Mouse (Mus musculus): ENCODE results near the gene Pea15a. TPM values are rescaled to one million over a fixed set of nuclear protein-coding genes. Genes with fewer than 3 reads are reported as not detected.

Gene Pea15a
- total RNA-seq, 2 experiments from 2014 or later = 113 TPM

DNA sequence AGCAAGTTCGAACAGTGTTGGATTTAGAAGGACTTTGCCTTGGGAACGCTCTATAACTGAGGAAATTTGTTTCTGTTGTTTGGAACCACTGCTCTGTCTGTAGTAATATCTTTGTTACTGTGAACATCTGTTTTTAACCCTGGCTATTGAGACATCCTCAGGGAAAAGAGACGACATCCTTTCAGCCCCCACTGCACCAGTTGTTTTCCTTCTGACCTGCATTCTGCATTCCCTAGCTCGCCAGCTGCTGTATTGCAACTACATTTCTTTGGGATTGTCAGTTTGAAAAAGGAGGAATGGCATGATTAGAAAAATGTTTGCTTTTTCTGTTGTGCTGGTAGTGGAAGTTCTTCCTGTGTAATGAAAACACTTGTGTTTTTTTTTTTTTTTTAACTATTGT is 25.7 kb downstream of the Pea15a start:
- no peak for DNase-seq (ENCODE audit: low spot score in 2 of 2)

DNA sequence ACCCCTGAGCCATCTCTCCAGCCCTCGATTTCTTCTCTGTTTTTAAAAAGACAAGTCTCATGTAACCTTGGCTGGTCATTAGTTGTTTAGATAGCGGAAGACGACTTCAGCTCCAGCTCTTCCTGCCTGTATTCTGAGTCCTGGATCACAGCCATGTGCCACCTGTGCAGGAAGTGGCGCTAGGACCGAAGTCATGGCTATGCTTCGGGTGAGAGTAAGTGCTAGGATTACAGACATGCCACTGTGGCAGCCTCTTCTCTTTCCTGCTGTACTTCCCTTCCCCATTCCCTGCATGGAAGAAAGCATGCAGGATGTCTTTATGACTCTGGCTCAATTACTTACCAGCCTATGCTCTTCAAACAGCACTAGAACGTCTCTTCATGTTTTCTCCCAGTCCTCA is 27.5 kb downstream of the Pea15a start:
- DNase-seq (ENCODE audit: low spot score in 2 of 2) = no peak

DNA sequence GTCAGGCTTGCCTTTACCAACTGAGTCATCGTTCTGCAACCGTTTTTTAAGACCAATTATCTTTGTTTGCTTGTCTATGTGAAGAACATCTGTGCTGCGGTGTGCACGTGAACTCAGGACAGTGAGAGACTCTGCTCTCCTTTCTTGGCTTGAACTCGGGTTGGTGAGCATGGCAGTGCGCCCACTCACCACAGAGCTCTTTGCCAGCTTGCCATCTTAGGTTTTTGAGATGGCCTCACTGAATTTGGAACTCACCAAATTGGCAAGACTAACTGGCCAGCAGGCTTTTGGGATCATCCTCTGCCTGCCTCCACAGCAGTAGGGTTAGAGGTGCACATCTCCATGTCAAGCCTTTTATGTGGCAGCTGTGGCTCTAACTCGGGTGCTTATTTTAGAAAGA is 28.8 kb downstream of the Pea15a start:
- no peak for DNase-seq (ENCODE audit: low spot score in 2 of 2)

DNA sequence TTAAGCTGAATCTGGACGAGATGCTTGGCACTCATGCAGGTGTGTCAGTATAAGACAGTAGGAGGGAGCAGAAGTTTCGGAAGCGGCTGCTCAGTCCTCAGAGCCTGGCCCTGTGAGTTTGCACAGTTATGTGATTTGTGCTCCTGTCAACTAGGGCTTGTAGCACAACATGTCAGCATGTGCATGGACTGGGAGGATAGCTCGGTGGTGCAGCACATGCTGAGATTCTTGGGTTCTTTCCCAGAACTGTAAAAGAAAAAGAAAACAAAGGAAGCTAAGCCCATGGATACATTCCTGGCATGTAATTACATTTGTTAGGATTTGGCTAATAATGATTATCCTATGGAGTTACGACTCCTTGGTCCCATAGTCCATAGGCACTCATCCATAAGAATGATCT is 33.4 kb downstream of the Pea15a start:
- DNase-seq (ENCODE audit: low spot score in 2 of 2) = no peak

DNA sequence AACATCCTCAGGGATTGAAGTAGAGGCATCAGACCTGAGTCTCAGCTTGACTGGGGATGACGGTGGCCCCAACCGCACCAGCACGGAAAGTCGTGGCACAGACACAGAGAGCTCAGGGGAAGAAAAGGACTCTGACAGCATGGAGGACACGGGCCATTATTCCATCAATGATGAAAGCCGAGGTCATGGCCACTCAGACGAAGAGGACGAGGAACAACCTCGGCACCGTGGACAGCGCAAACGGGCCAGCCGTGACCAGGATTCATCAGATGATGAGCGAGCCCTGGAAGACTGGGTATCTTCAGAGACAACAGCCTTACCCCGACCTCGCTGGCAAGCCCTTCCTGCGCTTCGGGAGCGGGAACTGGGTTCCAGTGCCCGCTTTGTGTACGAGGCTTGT is 34.2 kb downstream of the Pea15a start:
- DNase-seq (ENCODE audit: low spot score in 2 of 2) = no peak

DNA sequence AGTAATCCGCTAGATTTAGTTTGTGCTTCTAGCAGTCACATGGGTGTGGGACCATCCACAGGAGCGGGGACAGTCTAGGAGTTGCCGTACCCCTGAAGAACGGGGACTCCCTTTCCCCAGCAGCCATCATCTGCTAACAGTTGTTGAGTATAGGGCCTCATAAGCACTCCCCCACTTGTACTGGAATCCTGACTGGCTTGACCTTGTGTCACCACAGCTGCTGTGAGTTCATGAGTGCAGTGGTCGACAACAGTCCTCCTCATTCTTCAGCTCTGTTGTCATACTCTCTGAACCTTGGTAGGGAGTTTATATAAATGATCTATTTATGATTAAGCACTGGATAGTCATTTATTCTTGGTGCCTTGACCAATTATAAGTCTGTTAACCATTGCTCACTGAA is 36.8 kb downstream of the Pea15a start:
- DNase-seq (ENCODE audit: low spot score in 2 of 2) = no peak

DNA sequence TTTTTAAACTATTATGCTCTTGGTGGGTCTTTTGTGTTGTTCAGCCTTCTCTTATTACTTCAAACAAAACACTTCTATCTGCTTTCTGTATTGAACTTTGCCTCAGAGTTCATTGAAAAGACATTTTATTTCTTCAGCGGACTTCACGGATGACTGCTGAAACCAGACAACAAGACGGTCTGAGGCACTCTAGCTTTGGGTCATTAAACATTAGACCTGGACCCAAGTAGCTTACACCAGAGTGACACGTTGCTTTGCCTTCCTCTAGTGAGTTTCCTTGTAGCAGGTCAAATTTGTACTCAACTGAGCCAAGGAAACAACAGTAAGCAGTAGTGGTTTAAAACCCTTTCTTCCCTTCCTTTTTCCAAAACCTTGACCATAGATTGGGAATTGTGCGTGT is 38.7 kb downstream of the Pea15a start:
- no peak for DNase-seq (ENCODE audit: low spot score in 2 of 2)

DNA sequence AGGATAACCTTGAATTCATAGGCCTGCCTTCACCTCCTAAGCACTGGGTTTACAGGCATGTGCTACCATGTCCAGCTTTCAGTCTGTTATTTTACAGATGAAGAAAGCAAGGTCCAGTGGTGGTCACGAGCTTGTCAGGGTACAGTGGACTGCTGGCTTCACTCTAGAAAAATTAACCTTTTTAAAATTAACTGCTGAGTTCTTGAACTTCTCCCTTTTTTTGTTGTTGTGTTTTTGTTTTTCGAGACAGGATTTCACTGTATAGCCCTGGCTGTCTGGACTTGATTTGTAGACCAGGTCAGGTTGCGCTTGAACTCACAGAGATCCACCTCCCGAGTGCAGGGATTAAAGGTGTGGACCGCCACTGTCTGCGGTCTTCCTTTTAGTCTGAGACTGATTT is 43.6 kb downstream of the Pea15a start:
- DNase-seq (ENCODE audit: low spot score in 2 of 2) = no peak

DNA sequence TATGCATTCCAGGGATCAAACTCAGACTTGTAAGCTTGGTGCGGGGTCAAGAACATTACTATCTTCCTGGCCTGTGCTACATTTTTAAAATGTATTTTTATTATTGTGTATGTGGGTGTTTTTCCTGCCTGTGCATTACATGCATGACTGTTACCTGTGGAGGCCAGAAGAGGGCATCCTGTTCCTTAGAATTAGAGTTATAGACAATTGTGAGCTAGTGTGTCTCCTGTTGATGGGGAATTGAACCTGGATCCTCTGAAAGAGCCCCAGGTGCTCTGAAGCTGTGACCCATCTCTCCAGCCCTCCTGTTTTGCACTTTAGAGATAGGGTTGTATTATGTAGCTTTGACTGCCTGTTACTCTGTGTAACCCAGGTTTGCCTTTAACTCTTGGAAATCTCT is 44.6 kb downstream of the Pea15a start:
- DNase-seq (ENCODE audit: low spot score in 2 of 2) = no peak

DNA sequence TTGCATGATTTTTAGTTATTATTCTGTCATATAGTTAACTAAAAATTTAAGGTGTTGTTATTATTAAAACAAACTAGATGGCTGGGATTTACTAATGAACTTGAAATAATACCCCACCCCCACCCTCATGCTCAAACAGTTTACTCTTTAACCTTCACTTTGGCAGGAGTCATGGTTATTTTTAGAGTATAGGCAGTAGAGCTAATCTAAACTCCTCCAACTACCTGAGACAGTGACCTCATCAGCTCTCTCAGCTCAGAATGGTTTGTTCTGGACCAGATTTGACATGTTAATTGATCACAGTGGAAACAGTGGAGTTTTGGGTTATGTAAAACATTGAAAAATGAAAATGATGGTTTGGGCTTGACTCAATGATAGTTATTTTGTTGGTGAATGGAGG is 46.1 kb downstream of the Pea15a start:
- DNase-seq (ENCODE audit: low spot score in 2 of 2) = no peak

DNA sequence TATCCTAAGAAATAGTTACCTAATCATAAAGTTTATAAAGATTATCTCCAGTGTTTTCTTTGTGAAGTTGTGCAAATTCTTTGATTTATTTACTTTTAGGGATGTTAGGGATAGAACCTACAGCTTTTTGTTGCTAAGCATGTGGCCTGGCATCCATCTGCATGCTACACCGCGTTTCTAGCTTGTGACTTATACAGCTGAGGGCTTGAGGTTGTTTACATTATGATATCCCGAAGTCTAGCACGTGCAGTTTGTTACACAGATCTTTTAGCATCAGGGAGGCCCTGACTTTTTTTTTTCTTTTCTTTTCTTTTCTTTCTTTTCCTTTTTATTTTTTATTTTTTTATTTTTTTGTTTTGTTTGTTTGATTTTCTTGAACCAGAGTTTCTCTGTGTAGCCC is 46.6 kb downstream of the Pea15a start:
- DNase-seq (ENCODE audit: low spot score in 2 of 2) = no peak

DNA sequence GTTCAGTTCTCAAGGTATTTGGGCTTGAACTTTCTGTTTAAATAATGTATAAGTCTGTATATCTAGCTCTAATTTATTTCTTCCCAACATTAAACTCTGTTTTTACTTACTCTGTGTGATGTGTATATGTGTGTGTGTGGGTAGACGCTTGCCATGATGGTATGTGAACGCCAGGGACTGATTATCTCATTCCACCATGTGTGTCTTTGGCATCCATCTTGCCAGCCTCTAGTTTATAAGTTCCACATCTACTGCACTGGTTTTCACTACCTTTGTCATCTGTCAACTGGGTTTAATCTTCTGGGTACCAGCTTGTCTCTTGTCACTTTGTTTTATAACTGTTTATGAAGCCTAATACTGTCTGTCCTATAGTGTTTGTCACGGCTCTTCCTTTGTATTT is 51.1 kb downstream of the Pea15a start:
- DNase-seq (ENCODE audit: low spot score in 2 of 2) = no peak

DNA sequence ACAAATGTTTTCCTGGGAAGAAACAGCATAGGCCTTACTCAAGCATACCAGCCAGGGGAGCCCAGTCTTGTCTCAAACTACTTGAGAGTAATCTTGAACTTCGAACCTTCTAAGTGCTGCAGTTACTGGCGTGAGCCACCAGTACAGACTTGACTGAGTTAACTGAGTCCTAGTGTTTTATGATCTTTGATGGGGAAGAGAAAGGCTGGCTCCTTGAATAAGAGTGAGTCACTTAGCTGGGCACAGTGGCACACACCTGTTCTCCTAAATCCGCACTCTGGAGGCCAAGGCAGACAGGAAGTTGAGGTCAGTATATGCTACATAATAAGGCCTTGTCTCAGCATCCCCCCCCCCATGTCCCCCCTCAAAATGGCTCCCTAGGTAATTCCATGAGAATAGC is 52.1 kb downstream of the Pea15a start:
- no peak for DNase-seq (ENCODE audit: low spot score in 2 of 2)

DNA sequence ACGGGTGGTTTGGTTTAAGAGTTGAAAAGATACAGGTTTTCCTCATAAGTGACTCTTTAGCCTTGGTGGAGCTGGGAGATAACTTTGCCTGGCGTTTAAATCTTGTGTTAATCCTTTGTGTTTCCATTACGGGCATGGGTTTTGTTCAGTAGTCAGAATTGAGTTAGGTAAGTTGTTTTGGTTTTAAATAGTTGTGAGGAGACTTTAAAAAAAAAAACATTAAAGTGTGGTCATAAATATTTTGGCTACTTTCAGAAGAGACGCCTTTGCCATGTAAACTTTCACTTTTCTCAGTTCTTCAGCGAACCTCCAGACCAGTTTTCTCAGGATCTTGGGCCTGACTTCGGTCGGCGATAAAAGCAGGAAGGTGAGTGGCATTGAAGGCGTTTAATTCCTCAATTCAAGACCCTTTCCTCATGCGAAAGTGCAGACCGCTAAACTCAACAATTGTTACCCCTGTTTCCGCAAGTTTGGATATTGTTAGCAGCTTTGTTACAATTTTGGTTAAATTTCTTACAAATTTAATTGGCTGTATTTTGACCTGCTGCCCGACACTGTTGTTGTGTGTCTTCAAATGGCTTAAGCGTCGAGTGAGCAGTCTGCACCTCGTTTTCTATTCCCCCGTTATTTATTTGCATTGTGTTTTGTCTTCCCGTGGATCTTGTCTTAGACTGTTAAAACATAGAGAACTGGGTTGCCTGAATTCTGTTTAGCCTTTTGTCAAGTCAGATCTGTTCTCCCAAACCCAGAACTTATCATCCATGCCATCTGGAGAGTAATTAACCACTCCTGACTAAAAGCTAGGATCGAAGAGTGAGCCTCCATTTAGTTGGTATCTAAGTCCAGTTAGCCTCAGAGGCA is 57.4 kb downstream of the Pea15a start:
- no peak for DNase-seq (ENCODE audit: low spot score in 2 of 2)

DNA sequence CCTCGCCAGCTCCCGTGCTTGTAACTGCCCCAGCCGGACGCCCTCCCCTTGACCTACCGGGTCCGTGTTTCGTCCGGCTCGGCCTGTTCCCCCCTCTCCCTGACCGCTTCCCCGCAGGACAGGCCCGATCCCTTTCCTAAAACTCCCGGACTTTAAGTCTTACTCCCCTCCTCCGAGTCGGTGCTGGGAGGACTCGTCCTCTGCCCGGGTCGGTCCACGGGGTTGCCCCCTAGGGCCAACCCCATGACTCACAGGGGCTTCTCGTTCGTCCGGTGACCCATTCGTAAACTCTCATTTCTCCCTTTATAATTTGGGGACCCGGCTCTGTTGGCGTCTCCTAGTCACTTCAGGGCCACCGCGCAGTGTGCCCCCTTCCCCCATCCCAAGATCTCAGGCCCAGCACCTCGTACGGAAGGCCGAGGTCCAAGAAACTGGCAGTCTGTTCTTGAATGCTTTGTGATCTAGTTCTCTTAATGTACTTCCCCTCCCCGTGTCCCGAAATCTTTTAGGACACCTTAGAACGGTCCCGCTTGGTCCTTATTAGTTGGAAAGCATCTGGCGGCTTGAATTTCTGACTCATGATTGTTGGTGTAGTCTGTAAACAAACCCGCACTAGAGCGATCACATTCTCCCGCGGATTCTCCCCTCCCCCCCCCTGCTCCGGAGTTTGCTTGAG is 58.2 kb downstream of the Pea15a start:
- peak in 1 of 2 experiments; percentile 30 for DNase-seq (ENCODE audit: low spot score in 2 of 2)

DNA sequence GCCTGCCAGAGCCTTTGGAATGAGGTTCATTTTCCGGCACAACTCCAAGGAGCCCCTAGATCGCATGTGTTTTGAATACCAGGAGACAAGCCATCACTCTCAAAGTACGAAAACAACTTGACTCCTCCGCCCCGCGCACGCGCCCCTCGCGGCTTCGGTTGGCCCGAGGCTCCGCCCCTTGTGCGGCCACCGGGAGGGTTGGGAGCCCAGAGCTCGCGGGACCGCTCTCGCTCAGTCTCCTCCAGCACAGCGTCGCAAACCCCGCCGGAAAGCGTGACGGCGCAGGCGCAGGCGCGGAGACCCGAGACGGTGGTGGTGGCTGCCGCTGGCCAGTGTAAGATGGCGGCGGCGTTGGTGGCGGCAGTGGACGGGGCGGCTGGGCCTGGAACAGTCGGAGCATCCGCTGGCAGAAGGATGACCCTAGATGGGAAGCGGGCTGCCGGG is 58.7 kb downstream of the Pea15a start, which contains the start of gene Dcaf8:
TSS of gene Dcaf8 (plus strand) at position 250 of the 444 bp plus-strand sequence.
- DNase-seq (ENCODE audit: low spot score in 2 of 2) = peak; percentile 97 to 98

Other genes with a start within 250 kb of the Pea15a start
- gene Vangl2, start 178.4 kb downstream of the Pea15a start, total RNA-seq (2021) = 10 to 100 TPM in 1 of 2 experiments, 1 to 10 TPM in 1; 9.6 to 10.4 TPM
- gene Nhlh1, start 149.2 kb downstream of the Pea15a start, total RNA-seq (2021) = not detected
- gene Copa, start 124.3 kb downstream of the Pea15a start, total RNA-seq (2021) = 100 to 1,000 TPM; 162 to 172 TPM
- gene Ncstn, start 124.0 kb downstream of the Pea15a start, total RNA-seq (2021) = 10 to 100 TPM; 62.9 to 65.4 TPM
- gene Pex19, start 80.0 kb downstream of the Pea15a start, total RNA-seq (2021) = 100 to 1,000 TPM; 130 to 147 TPM
- gene Dcaf8, start 58.7 kb downstream of the Pea15a start, total RNA-seq (2021) = 100 to 1,000 TPM; 139 to 169 TPM
- gene Casq1, start 13.1 kb upstream of the Pea15a start, total RNA-seq (2021) = 1,000 to 10,000 TPM; 2,015 to 2,024 TPM
- gene Atp1a4, start 51.6 kb upstream of the Pea15a start, total RNA-seq (2021) = under 1 TPM; 0.17 to 0.18 TPM
- gene Igsf8, start 54.8 kb upstream of the Pea15a start, total RNA-seq (2021) = 10 to 100 TPM; 24.8 to 26.9 TPM
- 100 to 1,000 TPM; 454 to 465 TPM for gene Atp1a2, start 91.3 kb upstream of the Pea15a start, total RNA-seq (2021)
- gene Kcnj9, start 122.5 kb upstream of the Pea15a start, total RNA-seq (2021) = not detected
- gene Kcnj10, start 134.4 kb upstream of the Pea15a start, total RNA-seq (2021) = 1 to 10 TPM; 2.2 to 2.3 TPM
- gene Pigm, start 169.7 kb upstream of the Pea15a start, total RNA-seq (2021) = 1 to 10 TPM; 7.7 to 9.7 TPM

Measured in gastrocnemius, postnatal 4 days (tissue).